Mouse (Mus musculus) adrenal gland, adult 2 months (tissue): ENCODE measurements around the gene Rhoa. TPM values are rescaled to one million over a fixed set of nuclear protein-coding genes. Genes with fewer than 3 reads are reported as not detected.
A peak's percentile ranks its signal among the peaks of the same experiment; 100 is the strongest.
"Not testable (repeated sequence)": the region's sequence is repeated elsewhere in the genome, so short reads cannot be mapped to it uniquely, and the experiment has no call there.

Source experiments
- DNase-seq: peaks from one replicate; pipeline ENCODE4 v3.0.0; 2021
- polyA plus RNA-seq: library from polyadenylated mRNA; depleted of rRNA; stranded (reverse); fragments of >200 nt; gene quantifications from 2 replicates; pipeline ENCODE4 v1.2.3, GENCODE M21; 2012
- total RNA-seq, 2 experiments: library from RNA; stranded (reverse); gene quantifications; 2 replicates each; pipeline ENCODE4 v1.2.3; 2021

Rhoa gene
- total and polyA plus RNA-seq, 3 experiments = 169 to 363 (median 355) TPM

DNA sequence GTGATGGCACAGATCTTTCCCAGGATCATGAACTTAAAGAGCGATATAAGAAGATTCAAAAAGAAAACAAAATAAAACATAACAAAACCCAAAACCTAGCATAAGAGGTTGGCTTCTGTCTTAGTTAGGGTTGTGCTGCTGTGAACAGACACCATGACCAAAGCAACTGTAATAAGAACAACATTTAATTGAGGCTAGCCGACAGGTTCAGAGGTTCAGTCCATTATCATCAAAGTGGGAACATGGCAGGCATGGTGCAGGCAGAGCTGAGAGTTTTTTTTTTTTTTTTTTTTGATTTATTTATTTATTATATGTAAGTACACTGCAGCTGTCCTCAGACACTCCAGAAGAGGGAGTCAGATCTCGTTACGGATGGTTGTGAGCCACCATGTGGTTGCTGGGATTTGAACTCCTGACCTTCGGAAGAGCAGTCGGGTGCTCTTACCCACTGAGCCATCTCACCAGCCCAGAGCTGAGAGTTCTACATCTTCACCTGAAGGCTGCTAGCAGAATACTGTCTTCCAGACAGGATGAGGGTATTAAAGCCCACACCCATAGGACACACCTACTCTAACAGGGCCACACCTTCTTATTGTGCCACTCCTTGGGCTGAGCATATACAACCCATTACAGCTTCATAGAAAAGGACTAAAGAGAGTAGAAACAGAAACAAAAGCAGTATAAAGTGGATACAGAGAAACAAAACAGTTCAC lies 18.2 kb upstream of the Rhoa start:
- not testable (repeated sequence) for DNase-seq

DNA sequence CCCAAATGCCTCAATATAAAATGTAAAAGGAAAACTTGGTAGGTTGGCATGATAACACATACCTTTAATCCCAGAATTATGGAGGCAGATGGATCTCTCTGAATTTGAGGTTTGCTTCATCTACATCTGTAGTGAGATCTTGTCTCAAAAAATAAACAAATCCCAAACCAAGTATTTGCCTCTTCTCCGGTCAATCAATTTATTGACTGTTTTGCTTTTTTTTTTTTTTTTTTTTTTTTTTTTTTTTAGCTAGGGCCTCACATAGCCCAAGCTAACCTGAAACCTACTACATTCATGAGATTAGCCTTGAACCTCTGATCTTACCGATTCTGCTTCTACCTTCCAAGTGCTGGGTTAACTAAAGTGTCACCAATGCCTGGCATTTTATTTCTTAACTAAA lies 16.6 kb upstream of the Rhoa start:
- no peak for DNase-seq

DNA sequence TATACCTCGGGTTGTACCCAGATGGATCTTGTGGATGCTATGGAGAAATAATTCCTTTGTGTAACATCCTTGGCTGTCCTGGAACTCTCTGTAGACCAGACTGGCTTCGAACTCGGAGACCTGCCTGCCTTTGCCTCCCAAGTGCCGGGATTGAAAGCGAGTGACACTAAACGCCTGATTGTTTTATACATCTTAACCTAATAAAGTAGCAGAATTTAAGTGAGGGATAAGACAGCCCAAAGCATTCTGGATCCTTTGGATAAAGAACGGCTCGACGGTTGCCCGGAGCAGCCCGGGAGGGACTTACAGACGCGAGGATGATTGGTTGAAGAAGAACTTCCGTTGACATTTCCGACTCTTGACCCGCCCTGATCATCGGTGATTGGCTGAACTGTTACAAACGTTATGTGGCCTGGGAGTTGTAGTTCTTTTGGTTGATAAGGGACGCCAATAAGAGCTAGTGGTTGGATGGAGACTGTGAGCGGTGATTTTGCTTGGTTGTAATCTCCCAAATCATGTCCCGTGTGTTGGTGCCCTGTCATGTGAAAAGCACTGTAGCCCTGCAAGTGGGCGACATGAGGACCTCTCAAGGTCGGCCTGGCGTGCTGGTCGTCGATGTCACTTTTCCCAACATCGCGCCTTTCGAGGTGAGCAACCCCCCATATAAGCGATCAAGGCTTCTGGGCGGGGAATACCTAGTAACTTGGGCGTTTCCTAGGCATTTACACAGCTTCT lies 15.7 kb upstream of the Rhoa start, which contains the start of gene Nicn1:
Nicn1 (plus strand) TSS at position 414 of the 735 bp plus-strand sequence.
- DNase-seq = peak; percentile 93

DNA sequence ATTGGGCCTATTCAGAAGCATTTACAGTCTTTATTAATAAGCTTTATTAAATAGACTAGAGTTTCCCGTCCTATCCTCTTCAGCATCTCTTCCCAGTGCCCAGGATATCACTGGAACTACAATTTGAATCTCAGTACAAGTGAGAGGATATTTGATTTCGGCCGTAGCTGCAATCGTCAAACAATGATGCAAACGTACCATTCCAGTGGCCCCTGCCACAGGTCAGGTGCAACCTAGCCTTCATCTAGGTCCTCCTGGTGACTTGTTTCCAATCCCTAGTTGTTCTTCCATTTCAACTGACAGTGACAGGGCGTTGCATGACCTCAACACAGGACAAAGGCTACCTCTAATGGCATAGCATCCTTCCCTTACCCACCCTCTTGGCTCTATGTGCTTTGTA lies 15.2 kb upstream of the Rhoa start:
- no peak for DNase-seq

DNA sequence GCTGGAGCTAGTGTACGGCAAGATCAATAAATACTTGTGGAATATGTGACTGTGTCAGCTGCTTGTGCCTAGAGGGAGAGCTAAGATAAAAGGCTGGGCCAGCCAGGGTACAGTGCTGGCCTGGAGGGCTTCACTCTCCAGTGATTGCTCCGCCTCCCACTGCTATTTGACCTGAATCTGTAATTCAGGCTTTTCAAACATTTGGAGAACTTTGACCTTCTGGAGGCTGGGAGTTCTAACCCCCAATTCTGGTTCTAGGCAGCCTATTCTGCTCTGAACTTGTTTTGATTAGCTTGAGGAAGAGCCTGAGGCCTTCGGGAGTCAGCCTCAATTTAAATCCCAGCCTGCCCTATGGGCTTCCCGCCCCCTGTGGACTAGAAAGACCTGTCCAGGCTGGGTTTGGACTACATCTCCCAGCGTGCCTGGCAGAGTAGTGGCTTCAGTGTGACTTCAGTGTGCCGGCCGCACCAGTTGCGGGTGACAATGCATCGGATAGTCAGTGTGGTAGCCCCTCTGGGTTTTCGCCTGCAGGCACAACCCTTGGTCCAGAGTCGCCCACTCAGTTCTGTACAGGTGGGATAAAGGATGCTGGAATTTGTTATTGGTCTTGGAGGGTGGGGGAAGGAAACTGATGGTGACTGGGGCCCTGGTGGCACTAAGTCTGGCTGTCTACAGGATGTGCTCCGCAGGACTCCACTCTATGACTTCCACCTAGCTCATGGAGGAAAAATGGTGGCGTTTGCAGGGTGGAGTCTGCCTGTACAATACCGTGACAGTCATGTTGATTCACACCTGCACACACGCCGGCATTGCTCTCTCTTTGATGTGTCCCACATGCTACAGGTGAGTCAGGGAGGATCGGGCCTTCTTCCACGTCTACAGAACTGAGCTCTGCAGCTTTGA lies 9.2 kb upstream of the Rhoa start, which contains the start of gene Amt:
Amt (plus strand) TSS at position 401 of the 903 bp plus-strand sequence.
- peak; percentile 13 for DNase-seq

DNA sequence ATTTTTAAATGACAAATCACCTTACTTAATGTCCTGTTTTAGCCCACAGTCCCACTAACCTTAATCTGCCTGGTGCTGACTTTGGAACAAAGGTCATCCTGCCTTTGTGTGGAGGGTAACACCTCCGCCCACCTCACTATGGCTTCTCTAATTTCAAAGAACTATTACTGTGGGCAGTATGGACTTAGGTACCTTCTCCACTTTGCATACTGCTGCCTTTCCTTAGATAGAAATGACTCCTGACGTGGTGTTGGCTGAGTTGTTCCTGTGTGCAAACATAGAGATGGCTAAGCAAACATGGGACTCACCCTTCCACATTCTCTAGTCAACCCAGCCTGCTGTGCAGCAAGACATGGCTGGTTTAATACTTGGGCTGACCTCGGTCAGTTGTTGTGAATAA lies 4.1 kb upstream of the Rhoa start:
- no peak for DNase-seq

DNA sequence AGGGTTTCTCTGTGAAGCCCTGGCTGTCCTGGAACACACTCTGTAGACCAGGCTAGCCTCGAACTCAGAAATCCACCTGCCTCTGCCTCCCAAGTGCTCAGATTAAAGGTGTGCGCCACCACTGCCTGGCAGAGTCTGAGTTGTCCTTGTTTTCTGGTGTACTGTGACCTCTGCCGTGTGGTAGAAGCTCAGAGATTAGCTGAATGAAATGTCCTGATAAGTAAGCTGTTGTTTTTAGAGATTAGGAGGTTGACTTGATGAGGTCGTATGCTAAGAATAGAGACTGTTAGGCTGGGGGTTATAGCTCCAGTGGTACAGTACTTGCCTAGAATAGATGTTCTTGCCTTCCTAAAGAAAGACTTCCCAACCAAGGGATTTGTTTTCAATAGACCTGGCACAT lies 1.2 kb upstream of the Rhoa start:
- DNase-seq = no peak

DNA sequence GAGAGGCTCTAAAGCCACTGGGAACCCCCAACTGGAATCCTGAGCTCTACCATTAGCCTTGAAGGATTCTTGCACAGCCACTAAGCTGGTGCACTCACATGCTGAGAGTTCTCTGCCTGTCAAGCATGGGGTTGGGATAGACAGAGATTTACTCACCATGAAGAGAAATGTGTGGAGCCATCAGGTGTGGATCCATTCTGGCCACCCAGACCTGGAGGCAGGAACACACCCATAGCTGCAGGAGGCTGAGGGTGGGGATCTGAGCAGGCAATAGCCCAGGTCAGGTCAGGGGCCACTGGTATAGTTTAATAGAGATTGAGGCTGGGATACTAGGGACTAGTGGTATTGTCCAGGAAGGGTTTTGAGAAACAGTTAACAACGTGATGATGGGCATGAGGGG lies 759 bp upstream of the Rhoa start:
- DNase-seq = peak; percentile 22

DNA sequence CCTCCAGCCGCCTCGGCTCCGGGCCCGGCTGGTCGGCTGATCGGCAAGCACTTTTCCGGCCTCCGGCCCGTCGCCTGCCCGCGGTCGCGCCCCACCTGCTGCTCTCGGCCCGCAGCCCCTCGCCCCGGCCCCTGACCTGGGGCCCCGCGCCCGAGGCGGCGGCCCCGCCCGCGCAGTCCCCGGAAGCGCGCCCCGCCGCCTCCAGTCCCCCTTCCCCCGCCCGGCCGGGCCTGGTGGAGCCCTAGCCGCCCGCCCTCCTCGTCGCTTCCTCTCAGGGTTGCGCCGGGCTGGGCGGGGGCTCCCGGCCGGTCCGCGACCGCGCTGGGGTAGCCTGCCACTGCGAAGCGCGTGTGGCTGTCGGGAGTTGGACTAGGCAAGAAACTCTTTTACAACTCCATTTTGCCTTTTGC lies 647 bp downstream of the Rhoa start:
- DNase-seq = peak; percentile 92

DNA sequence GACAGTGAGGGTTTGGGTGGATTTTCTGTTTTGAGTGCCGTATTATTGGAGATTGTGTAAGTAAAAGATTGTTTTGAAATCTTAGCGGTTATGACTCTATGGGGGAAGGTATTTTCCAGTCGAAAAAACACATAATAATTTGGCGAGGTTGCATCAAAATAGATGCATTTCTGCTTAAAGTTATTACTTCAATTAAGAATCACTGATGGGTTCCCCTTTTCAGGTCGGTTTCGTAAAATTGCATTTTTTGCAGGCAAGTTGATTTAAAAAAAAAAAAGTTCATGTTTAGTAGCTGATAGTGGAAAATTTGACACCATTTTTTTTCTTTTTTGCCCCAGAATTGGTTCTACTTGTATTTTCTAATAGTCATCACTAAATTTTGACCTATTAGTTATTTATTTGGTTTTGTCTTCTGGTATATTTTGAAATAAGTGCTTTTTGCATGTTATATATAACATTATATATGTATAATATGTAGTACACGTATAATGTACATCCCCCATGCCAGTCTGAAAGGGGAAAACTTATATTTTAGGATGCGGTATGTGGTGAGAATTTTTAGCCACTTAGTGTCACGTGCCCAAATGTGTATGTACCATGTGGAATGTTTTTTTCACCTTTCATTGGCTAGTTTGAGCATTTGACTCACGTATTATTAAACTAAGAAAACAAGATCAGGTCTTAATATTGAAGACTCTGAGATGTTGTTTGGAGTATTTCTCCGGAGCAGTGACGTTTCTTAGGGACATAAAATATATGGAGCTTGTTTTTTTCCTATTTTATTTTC lies 1.3 kb downstream of the Rhoa start:
- no peak for DNase-seq

DNA sequence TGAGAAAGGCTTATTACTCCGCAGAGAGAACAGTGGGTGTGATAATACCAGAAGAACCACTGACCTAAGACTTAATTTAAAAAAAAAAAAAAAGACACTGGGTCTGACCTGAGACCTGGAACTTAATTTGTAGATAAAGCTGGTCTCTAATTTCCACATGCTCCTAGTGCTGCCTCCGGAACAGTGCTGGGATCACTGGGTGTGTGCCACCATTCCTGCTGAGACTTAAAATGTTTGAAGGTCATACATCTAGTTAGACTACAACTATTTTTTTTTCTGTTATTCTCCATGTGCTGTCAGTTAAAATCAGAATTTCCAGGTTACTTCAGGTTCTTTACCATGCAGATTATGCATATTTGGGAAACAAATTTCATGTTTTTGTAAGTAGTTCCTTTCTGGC lies 2.2 kb downstream of the Rhoa start:
- DNase-seq = no peak

DNA sequence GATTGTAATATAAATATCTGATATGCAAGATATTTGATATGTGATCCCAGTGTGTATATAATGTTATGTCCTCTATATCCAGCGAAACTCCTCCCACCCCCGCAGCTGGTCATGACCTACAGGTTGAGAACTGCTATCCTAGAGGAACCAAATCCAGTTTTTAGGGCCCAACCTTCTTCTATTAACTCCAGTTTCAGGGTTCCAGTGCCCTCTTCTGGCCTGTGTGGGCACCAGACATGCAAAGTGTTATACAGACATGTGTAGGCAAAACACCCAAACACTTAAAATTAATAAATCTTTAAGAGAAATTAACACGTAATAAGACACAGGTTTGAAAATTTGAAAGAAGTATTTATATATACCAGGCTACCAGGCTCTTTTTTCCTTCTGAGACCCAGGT lies 11.6 kb downstream of the Rhoa start:
- no peak for DNase-seq

DNA sequence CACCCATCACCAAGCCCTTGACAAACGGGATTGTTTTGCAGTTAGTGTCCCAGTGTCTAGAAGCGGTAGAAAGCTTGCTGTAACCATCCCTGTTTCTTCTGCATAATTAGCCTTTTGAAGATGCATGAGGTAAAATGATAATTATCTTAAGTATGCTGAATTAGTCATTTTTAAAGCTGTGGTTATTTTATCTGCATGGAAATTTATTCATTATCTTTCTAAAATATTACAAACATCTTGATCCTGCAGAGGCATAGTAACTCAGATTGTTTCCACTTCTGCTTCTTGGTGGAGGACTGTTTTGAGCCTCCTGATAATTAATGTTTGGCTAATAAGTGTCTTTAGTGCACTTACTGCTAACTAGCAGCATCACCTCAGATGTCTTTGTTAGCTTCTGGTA lies 12.5 kb downstream of the Rhoa start:
- DNase-seq = no peak

DNA sequence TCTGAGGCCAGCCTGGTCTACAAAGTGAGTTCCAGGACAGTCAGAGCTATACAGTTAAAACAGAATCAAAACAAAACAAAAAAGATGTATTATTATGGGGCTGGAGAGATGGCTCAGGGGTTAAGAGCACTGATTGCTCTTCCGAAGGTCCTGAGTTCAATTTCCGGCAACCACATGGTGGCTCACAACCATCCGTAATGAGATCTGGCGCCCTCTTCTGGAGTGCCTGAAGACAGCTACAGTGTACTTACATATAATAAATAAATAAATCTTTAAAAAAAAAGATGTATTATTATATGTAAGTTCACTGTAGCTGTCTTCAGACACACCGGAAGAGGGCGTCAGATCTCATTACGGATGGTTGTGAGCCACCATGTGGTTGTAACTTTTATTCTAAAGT lies 16.1 kb downstream of the Rhoa start:
- not testable (repeated sequence) for DNase-seq

DNA sequence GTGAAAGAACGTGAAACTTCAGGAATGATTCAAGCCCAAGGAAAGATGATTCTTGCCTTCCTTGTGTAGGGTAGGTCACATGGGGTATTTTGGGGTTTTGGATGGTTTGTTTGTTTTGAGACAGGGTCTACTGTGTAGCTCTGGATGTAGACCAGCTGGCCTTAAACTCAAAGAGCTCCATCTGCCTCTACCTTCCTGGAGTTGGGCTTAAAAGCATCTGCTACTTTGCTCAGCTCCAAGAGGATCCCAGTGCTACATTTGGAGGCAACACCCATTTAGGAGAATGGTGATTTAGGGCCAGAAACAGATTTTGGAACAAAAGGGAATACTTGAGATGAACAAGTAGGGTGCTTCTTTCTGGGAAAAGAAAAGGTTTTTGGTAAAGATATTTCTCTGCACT lies 18.9 kb downstream of the Rhoa start:
- no peak for DNase-seq

DNA sequence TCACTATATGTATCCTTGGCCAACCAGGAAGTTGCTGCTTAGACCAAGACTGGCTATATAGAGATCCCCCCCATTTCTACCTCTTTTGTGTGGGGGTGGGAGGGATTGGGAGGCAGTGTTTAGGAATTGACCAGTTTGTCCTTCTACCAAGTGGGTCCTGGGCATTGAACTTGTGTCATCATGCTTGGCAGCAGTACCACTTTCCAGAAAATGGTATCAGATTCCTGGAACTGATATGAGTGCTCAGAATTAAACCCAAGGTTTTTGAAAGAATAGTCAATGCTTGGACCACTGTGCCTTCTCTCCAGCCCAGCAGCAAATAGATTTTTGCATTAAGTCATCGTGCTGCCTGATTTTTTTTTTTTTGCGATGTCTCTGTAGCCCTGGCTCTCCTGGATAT lies 19.9 kb downstream of the Rhoa start:
- no peak for DNase-seq

DNA sequence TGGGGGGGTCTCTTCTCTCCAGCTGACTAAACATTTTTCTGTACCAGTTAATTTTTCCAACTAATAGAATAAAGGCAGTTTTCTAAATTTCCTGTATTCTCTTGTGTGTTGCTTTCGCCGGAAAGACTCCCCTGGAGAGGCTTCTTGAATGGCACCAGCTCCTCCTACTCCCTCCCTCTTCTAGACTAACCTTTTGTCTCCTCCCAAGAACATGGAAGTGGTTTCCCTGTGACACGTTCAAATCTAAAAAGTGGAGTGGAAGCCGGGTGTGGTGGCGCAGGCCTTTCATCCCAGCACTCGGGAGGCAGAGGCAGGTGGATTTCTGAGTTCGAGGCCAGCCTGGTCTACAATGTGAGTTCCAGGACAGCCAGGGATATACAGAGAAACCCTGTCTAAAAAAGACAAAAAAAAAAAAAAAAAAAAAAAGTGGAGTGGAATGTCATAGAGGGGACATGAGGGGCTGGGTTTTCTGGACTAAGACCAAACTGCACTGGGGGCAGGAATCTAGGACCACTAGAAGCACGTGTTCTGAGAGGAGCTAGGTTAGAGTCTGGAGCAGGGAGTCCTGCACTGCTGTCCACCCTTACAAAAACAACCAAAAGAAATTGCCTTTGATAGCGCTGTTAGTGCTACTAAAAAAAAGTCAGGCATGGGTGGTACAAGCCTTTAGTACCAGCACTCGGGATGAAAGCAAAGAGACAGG lies 32.1 kb downstream of the Rhoa start:
- no peak for DNase-seq

DNA sequence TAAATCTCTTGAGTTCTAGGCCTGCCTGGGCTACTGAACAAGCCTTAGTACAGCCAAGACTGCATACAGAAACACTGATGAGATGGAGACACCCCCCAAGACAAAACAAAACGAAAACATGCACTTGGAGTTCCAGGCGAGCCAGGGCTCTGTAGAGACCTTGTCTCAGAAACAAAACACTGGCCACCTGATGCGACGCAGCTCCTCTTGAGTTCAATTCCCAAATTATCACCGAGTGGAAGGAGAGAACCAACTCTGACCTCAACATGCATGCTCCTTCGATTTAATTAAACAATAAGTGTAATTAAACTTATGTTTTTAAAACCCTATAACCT lies 32.6 kb downstream of the Rhoa start:
- DNase-seq = no peak

DNA sequence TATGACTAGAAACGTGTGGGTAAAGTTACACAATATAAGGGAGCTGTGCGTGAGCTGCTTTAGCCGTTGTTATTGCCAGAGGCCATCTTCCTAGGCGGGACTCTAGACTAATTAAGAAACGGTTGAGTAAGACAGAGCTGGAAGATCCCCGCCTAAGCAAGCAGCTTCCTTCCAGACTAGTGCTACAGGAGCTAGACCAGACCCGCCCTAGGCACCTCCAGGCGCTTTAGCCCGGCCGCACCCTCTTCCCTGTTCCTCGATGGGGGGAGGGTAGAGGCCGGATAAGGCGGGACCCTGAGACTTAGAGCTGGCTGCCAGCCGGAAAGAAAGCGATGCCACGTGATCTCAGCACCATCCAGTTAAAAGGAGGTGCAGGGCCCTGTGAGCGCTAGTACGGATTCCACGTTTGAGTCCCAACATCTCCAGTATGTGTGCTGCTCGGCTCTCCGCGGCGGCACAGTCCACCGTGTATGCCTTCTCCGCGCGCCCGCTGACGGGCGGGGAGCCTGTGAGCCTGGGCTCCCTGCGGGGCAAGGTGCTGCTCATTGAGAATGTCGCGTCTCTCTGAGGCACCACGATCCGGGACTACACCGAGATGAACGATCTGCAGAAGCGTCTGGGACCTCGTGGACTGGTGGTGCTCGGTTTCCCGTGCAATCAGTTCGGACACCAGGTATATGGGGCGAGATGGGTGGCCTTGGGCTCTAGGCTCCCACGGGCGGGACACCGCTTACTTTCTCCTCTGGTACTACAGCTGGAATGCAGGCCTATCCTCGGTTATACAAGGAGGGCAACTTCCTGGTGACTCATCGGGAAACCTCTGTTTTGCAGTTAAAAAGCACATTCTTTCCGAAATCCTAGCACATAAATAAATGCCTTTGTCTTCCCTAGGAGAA lies 33.2 kb downstream of the Rhoa start, which contains the start of gene Gpx1:
Gpx1 (plus strand) TSS at position 18 of the 896 bp plus-strand sequence.
- peak; percentile 96 for DNase-seq

DNA sequence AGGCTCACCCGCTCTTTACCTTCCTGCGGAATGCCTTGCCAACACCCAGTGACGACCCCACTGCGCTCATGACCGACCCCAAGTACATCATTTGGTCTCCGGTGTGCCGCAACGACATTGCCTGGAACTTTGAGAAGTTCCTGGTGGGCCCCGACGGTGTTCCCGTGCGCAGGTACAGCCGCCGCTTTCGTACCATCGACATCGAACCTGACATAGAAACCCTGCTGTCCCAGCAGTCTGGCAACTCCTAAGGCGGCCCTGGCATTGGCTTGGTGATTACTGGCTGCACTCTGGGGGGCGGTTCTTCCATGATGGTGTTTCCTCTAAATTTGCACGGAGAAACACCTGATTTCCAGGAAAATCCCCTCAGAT lies 33.9 kb downstream of the Rhoa start:
- peak; percentile 58 for DNase-seq
